Mouse (Mus musculus) kidney, adult 2 months (tissue): ENCODE measurements around the gene Prl8a9. TPM values are rescaled to one million over a fixed set of nuclear protein-coding genes. Genes with fewer than 3 reads are reported as not detected.

Experiments
- DNase-seq: peaks from one replicate; pipeline ENCODE4 v3.0.0; 2021
- H3K27ac ChIP-seq: fragments of 200-500 bp; 2 replicates; pipeline ENCODE4 v1.5.1; 2012; ENCODE audit warnings: low read depth, low read length, control low read depth, inconsistent platforms; ENCODE audit not compliant: insufficient read depth
- H3K27me3 ChIP-seq: fragments of 200-500 bp; replicated peaks from 2 replicates; pipeline ENCODE4 v1.6.1; 2012; ENCODE audit warnings: mild to moderate bottlenecking, moderate library complexity, low read length, inconsistent platforms; ENCODE audit not compliant: control insufficient read depth, insufficient read depth
- H3K36me3 ChIP-seq: fragments of 200-500 bp; 2 replicates; pipeline ENCODE4 v1.6.1; 2012; ENCODE audit warnings: mild to moderate bottlenecking, moderate library complexity, low read length, inconsistent platforms; ENCODE audit not compliant: control insufficient read depth, insufficient read depth
- H3K4me1 ChIP-seq: fragments of 200-500 bp; 2 replicates; pipeline ENCODE4 v1.6.1; 2011; ENCODE audit warnings: low read length; ENCODE audit not compliant: control insufficient read depth, insufficient read depth
- H3K4me3 ChIP-seq: fragments of 200-500 bp; 2 replicates; pipeline ENCODE4 v1.5.1; 2011; ENCODE audit warnings: mild to moderate bottlenecking, low read depth, low read length, control low read depth; ENCODE audit not compliant: insufficient read depth
- CTCF ChIP-seq: fragments of 200-500 bp; conservative IDR thresholded peaks from 2 replicates; pipeline ENCODE4 v1.5.1; 2011; ENCODE audit warnings: low read depth, mild to moderate bottlenecking, control low read depth, low read length, moderate library complexity, mixed read lengths; ENCODE audit not compliant: insufficient read depth, insufficient read length
- POLR2A ChIP-seq: fragments of 200-500 bp; IDR thresholded peaks from one replicate; pipeline ENCODE4 v1.6.1; 2011; ENCODE audit warnings: low read depth, low read length, control low read depth
- WGBS: fragments of 180-500 bp; shearing (Covaris S2); methylation state at CpG from one replicate; pipeline ENCODE4 v1.1.7; 2018; 5-methylcytosine and 5-hydroxymethylcytosine counted together
- polyA plus RNA-seq: library from polyadenylated mRNA; depleted of rRNA; stranded (reverse); fragments of >200 nt; gene quantifications from 2 replicates; pipeline ENCODE4 v1.2.3, GENCODE M21; 2012; rRNA removed

Prl8a9 gene
- not detected in 2 replicates for polyA plus RNA-seq

DNA sequence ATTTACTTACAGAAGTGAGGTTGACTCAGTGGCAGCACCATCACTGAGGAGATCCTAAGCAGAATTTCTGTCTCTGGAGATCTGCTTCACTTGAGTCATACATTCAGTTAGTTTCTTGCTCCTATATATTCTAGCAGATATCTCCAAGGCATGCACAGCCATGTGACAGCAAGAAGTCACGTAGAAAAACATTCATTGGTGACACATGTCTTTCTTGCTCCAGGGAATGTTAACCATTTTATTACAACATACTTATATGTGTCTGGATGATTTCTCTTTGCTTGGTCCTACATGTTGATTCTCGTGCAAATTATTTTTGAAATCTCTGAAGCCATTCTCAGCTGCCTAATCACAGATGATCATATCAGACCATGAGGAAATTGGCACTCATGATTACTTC, at the start of gene Prl8a9:
Gene Prl8a9, minus strand, starts transcription at position 101 of the 400 bp plus-strand sequence.
- H3K4me1 ChIP-seq: no peaks in the 10 kb centered on the region
- WGBS: 80% methylated on average over 2 of the region's 2 CpGs
- TF ChIP-seq POLR2A: no peak
- H3K27me3 ChIP-seq: no peaks in the 10 kb centered on the region
- H3K36me3 ChIP-seq: no peaks in the 10 kb centered on the region
- no peak for DNase-seq
- H3K27ac ChIP-seq: no peak within 1 kb of the TSS
- no peak within 1 kb of the TSS for H3K4me3 ChIP-seq

DNA sequence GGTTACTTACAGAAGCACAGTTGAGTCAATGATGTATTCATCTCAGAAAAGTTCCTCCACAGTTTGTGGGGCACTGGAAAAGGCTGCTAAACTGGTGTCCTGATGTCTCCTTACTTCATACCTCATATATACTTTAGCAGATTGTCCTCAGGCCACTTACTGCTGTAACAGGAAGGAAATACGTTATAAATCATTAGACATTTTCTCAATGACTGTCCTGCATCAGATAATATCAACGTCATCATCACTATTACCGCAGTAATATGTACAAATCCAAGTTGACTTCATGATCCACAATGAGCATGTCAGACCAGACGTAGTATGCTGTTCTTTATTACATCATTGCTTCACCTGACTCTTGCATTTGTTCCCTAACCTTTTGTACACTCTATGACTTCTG, 46.1 kb upstream of the Prl8a9 start, which contains the start of gene Prl7b1:
Gene Prl7b1, minus strand, starts transcription at position 101 of the 400 bp plus-strand sequence.
- Histone ChIP-seq H3K4me3 (no peak within 1 kb of the TSS), H3K27me3 (no peaks in the 10 kb centered on the region), H3K27ac (no peak within 1 kb of the TSS), H3K4me1 (no peaks in the 10 kb centered on the region), H3K36me3 (no peaks in the 10 kb centered on the region)
- 62% methylated on average over 4 of the region's 4 CpGs for WGBS
- TF ChIP-seq POLR2A: no peak
- no peak for TF ChIP-seq CTCF
- no peak for DNase-seq

DNA sequence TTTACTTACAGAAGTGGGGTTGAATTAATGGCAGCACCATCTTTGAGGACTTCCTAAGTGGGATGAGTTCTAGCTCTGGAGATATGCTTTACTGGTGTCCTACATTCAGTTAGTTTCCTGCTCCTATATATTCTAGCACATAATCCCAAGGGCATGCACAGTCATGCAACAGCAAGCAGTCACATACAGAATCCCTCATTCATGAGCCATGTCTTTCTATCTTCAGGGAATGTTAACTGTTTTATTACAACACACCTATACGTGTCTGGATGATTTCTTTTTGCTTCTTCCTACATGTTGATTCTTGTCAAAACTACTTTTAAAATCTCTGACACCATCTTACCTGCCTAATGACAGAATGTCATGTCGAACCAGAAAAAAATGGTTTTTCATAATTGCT, 17.7 kb upstream of the Prl8a9 start, which contains the start of gene Prl8a1:
Gene Prl8a1, minus strand, starts transcription at position 101 of the 400 bp plus-strand sequence.
- Histone ChIP-seq H3K4me3 (no peak within 1 kb of the TSS), H3K27ac (no peak within 1 kb of the TSS), H3K4me1 (no peaks in the 10 kb centered on the region), H3K36me3 (no peaks in the 10 kb centered on the region), H3K27me3 (no peaks in the 10 kb centered on the region)
- 78% methylated on average over 2 of the region's 2 CpGs for WGBS
- no peak for TF ChIP-seq CTCF
- TF ChIP-seq POLR2A: no peak
- DNase-seq: no peak

DNA sequence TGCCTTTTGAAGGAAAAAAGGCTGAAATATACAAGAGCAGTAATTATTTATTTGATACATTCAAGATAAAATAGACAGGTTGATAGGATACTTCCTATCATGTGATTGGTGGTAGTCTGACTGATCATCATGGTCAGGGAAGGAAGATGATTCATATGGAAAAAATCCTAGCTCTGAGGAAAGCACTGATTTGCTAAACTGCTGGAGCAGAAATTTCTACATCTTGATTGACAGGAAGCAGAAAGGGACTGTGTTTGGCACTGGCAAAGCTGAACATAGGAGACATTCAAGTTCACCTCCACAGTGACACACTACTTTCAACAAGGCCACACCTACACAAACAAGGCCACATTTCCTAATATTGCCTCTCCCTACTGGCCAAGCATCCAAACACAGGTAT, 11.1 kb downstream of the Prl8a9 start:
- Histone ChIP-seq H3K4me1 (no peaks in the 10 kb centered on the region), H3K36me3 (no peaks in the 10 kb centered on the region), H3K4me3 (no peak overlapping the region), H3K27ac (no peak overlapping the region), H3K27me3 (no peaks in the 10 kb centered on the region)
- DNase-seq: no peak
- no peak for TF ChIP-seq CTCF
- TF ChIP-seq POLR2A: no peak

GRCm38 (mm10) chr13:27523156-27523555, 41.2 kb downstream of the Prl8a9 start:
- H3K36me3 ChIP-seq: no peaks in the 10 kb centered on the region
- no peak for DNase-seq
- no peaks in the 10 kb centered on the region for H3K4me1 ChIP-seq
- no peaks in the 10 kb centered on the region for H3K27me3 ChIP-seq
- WGBS: 80% methylated on average over 4 of the region's 4 CpGs
- TF ChIP-seq POLR2A (no peak), CTCF (no peak)
- no peak overlapping the region for H3K27ac ChIP-seq
- no peak overlapping the region for H3K4me3 ChIP-seq

DNA sequence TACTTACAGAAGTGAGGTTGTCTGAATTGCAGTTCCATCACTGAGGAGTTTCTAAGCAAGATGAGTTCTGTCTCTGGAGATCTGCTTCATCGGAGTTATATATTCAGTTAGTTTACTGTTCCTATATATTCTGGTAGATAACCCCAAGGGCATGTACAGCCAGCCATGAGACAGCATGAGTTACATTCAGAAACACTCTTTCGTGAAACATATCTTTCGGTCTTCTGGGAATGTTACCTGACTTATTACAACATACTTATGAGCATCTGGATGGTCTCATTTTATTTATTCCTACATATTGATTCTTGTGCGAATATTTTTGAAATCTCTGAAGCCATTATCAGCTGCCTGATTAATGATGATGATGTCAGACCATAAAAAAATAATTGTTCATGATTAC, 51.3 kb downstream of the Prl8a9 start, which contains the start of gene Prl8a8:
Gene Prl8a8, minus strand, starts transcription at position 101 of the 400 bp plus-strand sequence.
- no peak within 1 kb of the TSS for H3K4me3 ChIP-seq
- no peak for TF ChIP-seq POLR2A
- no peak for TF ChIP-seq CTCF
- H3K36me3 ChIP-seq: no peaks in the 10 kb centered on the region
- no peaks in the 10 kb centered on the region for H3K27me3 ChIP-seq
- H3K4me1 ChIP-seq: no peaks in the 10 kb centered on the region
- DNase-seq: no peak
- no peak within 1 kb of the TSS for H3K27ac ChIP-seq
- 89% methylated on average over 4 of the region's 4 CpGs for WGBS

Other genes with a start within 250 kb of the Prl8a9 start
- not detected in 2 replicates for gene Prl8a2, start 218.9 kb downstream of the Prl8a9 start, polyA plus RNA-seq
- gene Prl2b1, start 173.8 kb downstream of the Prl8a9 start, polyA plus RNA-seq: not detected in 2 replicates
- gene Prl8a6, start 125.9 kb downstream of the Prl8a9 start, polyA plus RNA-seq: not detected in 2 replicates
- gene Prl8a8, start 51.4 kb downstream of the Prl8a9 start, polyA plus RNA-seq: not detected in 2 replicates
- not detected in 2 replicates for gene Prl8a1, start 17.6 kb upstream of the Prl8a9 start, polyA plus RNA-seq
- gene Prl7b1, start 46.0 kb upstream of the Prl8a9 start, polyA plus RNA-seq: not detected in 2 replicates
- gene Prl7a1, start 77.9 kb upstream of the Prl8a9 start, polyA plus RNA-seq: not detected in 2 replicates
- gene Prl7a2, start 103.4 kb upstream of the Prl8a9 start, polyA plus RNA-seq: not detected in 2 replicates
- not detected in 2 replicates for gene Prl7d1, start 152.1 kb upstream of the Prl8a9 start, polyA plus RNA-seq
- gene Prl7c1, start 216.2 kb upstream of the Prl8a9 start, polyA plus RNA-seq: not detected in 2 replicates
- not detected in 2 replicates for gene Prl2a1, start 237.0 kb upstream of the Prl8a9 start, polyA plus RNA-seq